Comparison of ENCODE assay signal across 9 mouse cellular contexts in the genomic region with DNA sequence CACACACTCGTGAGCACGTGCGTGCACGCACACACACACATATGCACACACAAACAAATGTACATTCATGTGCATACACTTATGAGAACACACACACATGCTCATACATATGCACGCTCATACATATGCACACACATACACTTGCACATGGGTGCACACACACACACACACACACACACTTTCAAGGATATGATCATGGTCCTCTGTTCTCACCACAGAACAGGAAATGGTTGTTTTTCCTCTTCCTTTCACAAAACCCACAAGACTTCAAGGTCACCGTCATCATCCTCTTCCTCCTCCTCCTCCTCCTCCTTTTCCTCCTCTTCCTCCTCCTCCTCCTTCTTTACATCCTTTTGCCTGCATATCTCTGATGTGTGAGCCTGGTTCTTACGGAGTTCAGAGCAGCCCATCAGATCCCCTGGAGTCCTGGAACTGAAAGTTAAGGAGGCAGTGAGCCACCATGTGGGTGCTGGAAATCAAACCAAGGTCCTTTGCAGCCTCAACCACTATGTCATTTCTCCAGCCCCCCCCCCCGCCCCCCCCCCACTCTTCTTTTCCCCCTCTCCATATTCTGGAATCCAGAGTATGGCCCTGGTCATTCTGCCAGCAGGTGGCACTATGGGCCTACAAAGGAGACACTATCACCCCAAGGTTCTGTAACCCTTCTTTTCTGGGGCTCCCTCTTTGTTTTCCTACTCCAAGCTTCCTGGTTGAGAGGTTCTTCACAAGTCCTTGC. TPM values are rescaled to one million over a fixed set of nuclear protein-coding genes. Genes with fewer than 3 reads are reported as not detected.
DNase-seq lines count a peak whose midpoint lies in the region; ATAC-seq and TF ChIP-seq lines count a peak whose summit lies in the region.
"Had no signal": no experiment of that assay in that cellular context is flagged by ENCODE, and none has a peak within 500 bp of the region (broad histone marks: within the 10 kb centered on the region; RNA-seq: fewer than 3 reads in every experiment).

No protein-coding gene starts in this region.

- no peak overlapping the region for H3K4me3 ChIP-seq in cortical plate, adult 2 months (ENCODE audit: insufficient read depth, low read length)
- H3K4me3 ChIP-seq in lung, embryonic 14.5 days (ENCODE audit: low read depth, low read length): no peak overlapping the region
- no peak overlapping the region for H3K4me3 ChIP-seq in neural tube, embryonic 15.5 days (replicated peaks)

- no peak overlapping the region for H3K27ac ChIP-seq in cortical plate, adult 2 months (ENCODE audit: insufficient read depth, low read length)
- H3K27ac ChIP-seq in lung, embryonic 14.5 days (ENCODE audit: low read depth): no peak overlapping the region
- H3K27ac ChIP-seq in neural tube, embryonic 15.5 days (replicated peaks): no peak overlapping the region

- in situ Hi-C loops in Patski (cut with MboI; ENCODE audit: low pct_unique_long_range_greater_than_20kb): no loop called here

- DNase-seq in CD4-positive helper T cell, adult 2 months (ENCODE audit: low read depth, low spot score): peak; percentile 58
- DNase-seq in Patski (ENCODE audit: low read depth, low spot score): no peak
- DNase-seq in kidney, postnatal 14 days: peak; percentile 84
- peak; percentile 86 for DNase-seq in lung, embryonic 14.5 days
- DNase-seq in urinary bladder, postnatal 4 days (ENCODE audit: low spot score in 2 of 2): peak; percentile 53 to 72

- TF ChIP-seq CTCF in Patski (IDR thresholded peaks at IDR 0.05): peak; percentile 65
- TF ChIP-seq CTCF in cortical plate, adult 2 months (IDR thresholded peaks at IDR 0.05; ENCODE audit: extremely low read depth, insufficient read depth, low read length): peak; percentile 77
- TF ChIP-seq CTCF in lung, embryonic 14.5 days (IDR thresholded peaks at IDR 0.05; ENCODE audit: low read depth): peak; percentile 78

- no peaks in the 10 kb centered on the region for H3K4me1 ChIP-seq in cortical plate, adult 2 months (ENCODE audit: control insufficient read depth, insufficient read depth, low read length)
- H3K4me1 ChIP-seq in lung, embryonic 14.5 days (ENCODE audit: insufficient read depth): peaks cover 8% of the 10 kb centered on the region; the same call in 1 of the 2 replicates
- no peaks in the 10 kb centered on the region for H3K4me1 ChIP-seq in neural tube, embryonic 15.5 days

- H3K36me3 ChIP-seq in lung, embryonic 14.5 days (ENCODE audit: insufficient read depth): no peaks in the 10 kb centered on the region
- no peaks in the 10 kb centered on the region for H3K36me3 ChIP-seq in neural tube, embryonic 15.5 days

- no peak for TF ChIP-seq POLR2A in cortical plate, adult 2 months (IDR thresholded peaks at IDR 0.05; ENCODE audit: extremely low read depth, insufficient read depth, low read length)

- H3K4me2 ChIP-seq in lung, embryonic 14.5 days: no peak overlapping the region
- H3K4me2 ChIP-seq in neural tube, embryonic 15.5 days: no peak overlapping the region

- H3K9ac ChIP-seq in lung, embryonic 14.5 days: no peak overlapping the region
- H3K9ac ChIP-seq in neural tube, embryonic 15.5 days (replicated peaks): no peak overlapping the region

- no peaks in the 10 kb centered on the region for H3K9me3 ChIP-seq in lung, embryonic 14.5 days (ENCODE audit: low read depth, low read length)
- H3K9me3 ChIP-seq in neural tube, embryonic 15.5 days (replicated peaks): no peaks in the 10 kb centered on the region

- CTCF ChIA-PET in Patski (lab: Charles Lee): no interaction called here

- WGBS in lung, embryonic 14.5 days: 66% methylated on average over 8 of the region's 8 CpGs
- 84% methylated on average over 7 of the region's 8 CpGs for whole genome bisulfite sequencing in neural tube, embryonic 15.5 days

- no peaks in the 10 kb centered on the region for H3K27me3 ChIP-seq in Patski
- H3K27me3 ChIP-seq in lung, embryonic 14.5 days (ENCODE audit: insufficient read depth, low read length): no peaks in the 10 kb centered on the region
- H3K27me3 ChIP-seq in neural tube, embryonic 15.5 days (replicated peaks): no peaks in the 10 kb centered on the region

- no peak for ATAC-seq in Patski
- peak; percentile 57 for ATAC-seq in granulocyte monocyte progenitor cell, adult 5-6 weeks (replicated peaks; ENCODE audit: poor library complexity, severe bottlenecking)
- ATAC-seq in lung, embryonic 14.5 days (ENCODE audit: insufficient read depth): peak; percentile 36; the same call in 1 of the 2 replicates
- ATAC-seq in neural tube, embryonic 15.5 days (ENCODE audit: low FRiP score): peak; percentile 76; the same call in 1 of the 2 replicates

- POLR2A ChIA-PET in Patski (lab: Charles Lee): no interaction called here

RNA-seq across cellular contexts. Expression of a gene that starts 1.4 kb away (rescaled TPM):
- 0.06 TPM for polyA plus RNA-seq in Patski (2021)
- 0.26 and 0.27 TPM in 2 replicates for polyA plus RNA-seq in cortical plate, adult 2 months (2012; rRNA removed)
- total RNA-seq in granulocyte monocyte progenitor cell, adult 5-6 weeks (2014; fragmentation: Nextera tagmentation): not detected in 2 replicates
- total RNA-seq in granulocyte monocyte progenitor cell, adult 5-6 weeks (2017): not detected in 2 replicates
- 7.0 and 7.5 TPM in 2 replicates for polyA plus RNA-seq in lung, embryonic 14.5 days (2014; fragmentation: Nextera tagmentation; extraction: Ambion mirVana)
- polyA plus RNA-seq in neural tube, embryonic 15.5 days (2015; fragmentation: Nextera tagmentation; extraction: Ambion mirVana): 0.27 and 5.8 TPM in 2 replicates

RNA-seq across cellular contexts. Expression of a gene that starts 4.4 kb away (rescaled TPM):
- not detected for polyA plus RNA-seq in Patski (2021)
- not detected in 2 replicates for polyA plus RNA-seq in cortical plate, adult 2 months (2012; rRNA removed)
- not detected in 2 replicates for total RNA-seq in granulocyte monocyte progenitor cell, adult 5-6 weeks (2014; fragmentation: Nextera tagmentation)
- total RNA-seq in granulocyte monocyte progenitor cell, adult 5-6 weeks (2017): not detected in 2 replicates
- not detected in 2 replicates for polyA plus RNA-seq in lung, embryonic 14.5 days (2014; fragmentation: Nextera tagmentation; extraction: Ambion mirVana)
- polyA plus RNA-seq in neural tube, embryonic 15.5 days (2015; fragmentation: Nextera tagmentation; extraction: Ambion mirVana): not detected in 2 replicates

RNA-seq across cellular contexts. Expression of a gene that starts 4.4 kb away (rescaled TPM):
- polyA plus RNA-seq in Patski (2021): not detected
- not detected in 2 replicates for polyA plus RNA-seq in cortical plate, adult 2 months (2012; rRNA removed)
- not detected in 2 replicates for total RNA-seq in granulocyte monocyte progenitor cell, adult 5-6 weeks (2014; fragmentation: Nextera tagmentation)
- 0.26 TPM in 2 replicates for total RNA-seq in granulocyte monocyte progenitor cell, adult 5-6 weeks (2017)
- polyA plus RNA-seq in lung, embryonic 14.5 days (2014; fragmentation: Nextera tagmentation; extraction: Ambion mirVana): not detected in 2 replicates
- not detected in 2 replicates for polyA plus RNA-seq in neural tube, embryonic 15.5 days (2015; fragmentation: Nextera tagmentation; extraction: Ambion mirVana)
- polyA plus RNA-seq: testis, adult 2 months had no signal

RNA-seq across cellular contexts. Expression of a gene that starts 17.6 kb away (rescaled TPM):
- polyA plus RNA-seq in Patski (2021): 8.3 TPM
- polyA plus RNA-seq in cortical plate, adult 2 months (2012; rRNA removed): 14.2 TPM in 2 replicates
- not detected in 2 replicates for total RNA-seq in granulocyte monocyte progenitor cell, adult 5-6 weeks (2014; fragmentation: Nextera tagmentation)
- total RNA-seq in granulocyte monocyte progenitor cell, adult 5-6 weeks (2017): not detected in 2 replicates
- 2.5 and 3.4 TPM in 2 replicates for polyA plus RNA-seq in lung, embryonic 14.5 days (2014; fragmentation: Nextera tagmentation; extraction: Ambion mirVana)
- polyA plus RNA-seq in neural tube, embryonic 15.5 days (2015; fragmentation: Nextera tagmentation; extraction: Ambion mirVana): 2.6 and 2.7 TPM in 2 replicates

RNA-seq across cellular contexts. Expression of a gene that starts 45.1 kb away (rescaled TPM):
- polyA plus RNA-seq in Patski (2021): 57.6 TPM
- polyA plus RNA-seq in cortical plate, adult 2 months (2012; rRNA removed): 80.3 and 84.4 TPM in 2 replicates
- total RNA-seq in granulocyte monocyte progenitor cell, adult 5-6 weeks (2014; fragmentation: Nextera tagmentation): 13.8 and 18.3 TPM in 2 replicates
- total RNA-seq in granulocyte monocyte progenitor cell, adult 5-6 weeks (2017): 17.1 and 17.5 TPM in 2 replicates
- polyA plus RNA-seq in lung, embryonic 14.5 days (2014; fragmentation: Nextera tagmentation; extraction: Ambion mirVana): 63.3 and 66.5 TPM in 2 replicates
- 66.9 and 67.2 TPM in 2 replicates for polyA plus RNA-seq in neural tube, embryonic 15.5 days (2015; fragmentation: Nextera tagmentation; extraction: Ambion mirVana)
